Mouse (Mus musculus) stomach, embryonic 14.5 days (tissue): ENCODE measurements at regions not wholly inside any gene's neighbourhood (a gene's known extent, or its start where the extent isn't known, plus 50 kb on each side); places are given as distances from the start of the nearest gene placed in this dataset.

Experiments used
- ATAC-seq: fragments of 200-750 bp; cut with Nextera tagmentation; 2 replicates; pipeline ENCODE4 v1.8.0; 2017; ENCODE audit warnings: low read depth, moderate TSS enrichment; ENCODE audit not compliant: insufficient number of reproducible peaks, insufficient read depth, low FRiP score
- H3K27ac ChIP-seq: fragments of 300-500 bp; sonication (generic); 2 replicates; pipeline ENCODE4 v1.5.1; 2014; ENCODE audit warnings: mild to moderate bottlenecking, low read length, moderate library complexity, mixed read lengths
- H3K27me3 ChIP-seq: fragments of 300-500 bp; sonication (generic); 2 replicates; pipeline ENCODE4 v1.6.1; 2014; ENCODE audit warnings: low read length, control low read depth, mixed read lengths; ENCODE audit not compliant: control insufficient read depth, insufficient read depth
- H3K36me3 ChIP-seq: fragments of 300-500 bp; sonication (generic); 2 replicates; pipeline ENCODE4 v1.6.1; 2014; ENCODE audit warnings: mild to moderate bottlenecking, control low read depth, low read length, moderate library complexity, mixed read lengths; ENCODE audit not compliant: control insufficient read depth, insufficient read depth
- H3K4me1 ChIP-seq: fragments of 300-500 bp; sonication (generic); 2 replicates; pipeline ENCODE4 v1.6.1; 2014; ENCODE audit warnings: low read length, control low read depth, mixed read lengths; ENCODE audit not compliant: control insufficient read depth, insufficient read depth
- H3K4me2 ChIP-seq: fragments of 300-500 bp; sonication (generic); replicated peaks from 2 replicates; pipeline ENCODE4 v1.6.1; 2014; ENCODE audit warnings: low read depth, low read length, control low read depth
- H3K4me3 ChIP-seq: fragments of 300-500 bp; sonication (generic); 2 replicates; pipeline ENCODE4 v1.5.1; 2014; ENCODE audit warnings: low read depth, low read length, control low read depth
- H3K9ac ChIP-seq: fragments of 300-500 bp; sonication (generic); replicated peaks from 2 replicates; pipeline ENCODE4 v1.6.1; 2014; ENCODE audit warnings: low read depth, mild to moderate bottlenecking, control low read depth, low read length, moderate library complexity, mixed read lengths
- H3K9me3 ChIP-seq: fragments of 300-500 bp; sonication (generic); 2 replicates; pipeline ENCODE4 v1.6.1; 2016; ENCODE audit warnings: low read depth, low read length, control low read depth; ENCODE audit not compliant: control insufficient read depth
- WGBS: fragments of 180-500 bp; shearing (Covaris S2); extraction: QIAGEN DNeasy Blood & Tissue Kit; methylation state at CpG from one replicate; pipeline ENCODE4 v1.1.7; 2014; 5-methylcytosine and 5-hydroxymethylcytosine counted together

DNA sequence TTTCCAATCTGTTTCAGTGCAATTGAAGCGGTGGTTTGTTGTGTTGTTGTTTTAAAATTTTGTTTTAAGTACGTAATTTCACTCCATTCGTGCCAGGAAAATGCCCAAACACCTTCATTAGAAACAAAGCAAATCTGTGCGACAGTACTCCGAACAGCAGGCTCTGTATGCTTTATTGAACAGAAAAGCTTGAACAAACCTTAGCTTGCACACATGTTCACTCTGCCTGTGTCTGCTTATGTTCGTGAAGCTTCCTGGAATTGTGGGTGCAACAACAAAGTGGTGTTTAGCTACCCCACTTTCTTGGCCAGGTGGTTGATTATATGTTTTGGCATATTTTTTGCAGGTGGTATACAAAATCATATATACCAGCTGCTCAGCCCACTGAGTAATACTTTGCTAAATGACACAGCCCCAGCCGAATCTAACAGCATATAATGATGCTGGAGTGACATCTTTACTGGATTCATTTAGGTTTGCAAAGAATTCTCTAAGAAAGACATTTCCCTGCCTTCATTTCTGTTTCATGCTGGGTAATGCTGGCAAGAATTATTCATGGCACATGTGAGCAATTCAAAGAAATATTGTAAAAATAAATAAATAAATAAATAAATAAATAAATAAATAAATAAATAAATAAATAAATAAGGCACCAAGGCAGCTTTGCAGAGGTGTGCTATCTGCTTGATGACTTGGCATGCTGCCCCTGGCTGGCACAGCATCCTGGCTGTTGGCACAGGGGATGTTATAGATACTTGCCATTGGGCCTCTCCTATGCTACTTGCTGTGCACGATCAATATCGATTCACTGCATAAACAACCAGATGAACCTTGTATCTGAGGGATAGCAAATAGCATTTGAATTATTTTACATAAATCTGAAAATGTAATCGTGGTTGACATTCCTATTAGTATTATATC lies 679.9 kb downstream of the Dach1 start:
- no peak overlapping the region for H3K27ac ChIP-seq
- ATAC-seq, result no peak
- no peaks in the 10 kb centered on the region for H3K27me3 ChIP-seq
- no peaks in the 10 kb centered on the region for H3K9me3 ChIP-seq
- H3K36me3 ChIP-seq, result no peaks in the 10 kb centered on the region
- H3K4me1 ChIP-seq, result no peaks in the 10 kb centered on the region
- no peak overlapping the region for H3K4me2 ChIP-seq
- no peak overlapping the region for H3K4me3 ChIP-seq
- no peak overlapping the region for H3K9ac ChIP-seq
- 89% methylated on average over 10 of the region's 10 CpGs for WGBS

DNA sequence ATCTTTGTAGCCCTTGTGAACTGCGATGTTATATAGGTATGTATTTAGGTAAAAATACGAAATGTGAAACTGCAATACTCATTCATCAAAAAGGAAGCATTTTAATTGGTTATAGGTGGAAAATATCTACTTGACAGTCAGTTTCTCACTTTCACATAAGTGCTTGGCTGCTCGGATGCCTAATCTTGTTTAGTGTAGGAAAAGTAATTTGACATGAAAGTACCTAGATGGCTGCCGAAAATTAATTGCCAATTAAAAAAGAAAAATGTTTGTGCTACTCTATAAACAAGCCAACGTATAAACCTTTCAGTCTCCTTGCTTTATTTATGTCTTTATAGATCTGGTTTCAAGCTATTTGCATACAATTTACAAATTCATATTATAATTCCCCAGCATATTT lies 691.3 kb downstream of the Dach1 start:
- whole genome bisulfite sequencing, result 52% methylated on average over 5 of the region's 5 CpGs
- no peak overlapping the region for H3K27ac ChIP-seq
- ATAC-seq, result no peak
- H3K27me3 ChIP-seq, result no peaks in the 10 kb centered on the region
- H3K4me3 ChIP-seq, result no peak overlapping the region
- H3K9me3 ChIP-seq, result no peaks in the 10 kb centered on the region
- H3K36me3 ChIP-seq, result no peaks in the 10 kb centered on the region
- H3K9ac ChIP-seq, result no peak overlapping the region
- no peak overlapping the region for H3K4me2 ChIP-seq
- no peaks in the 10 kb centered on the region for H3K4me1 ChIP-seq

DNA sequence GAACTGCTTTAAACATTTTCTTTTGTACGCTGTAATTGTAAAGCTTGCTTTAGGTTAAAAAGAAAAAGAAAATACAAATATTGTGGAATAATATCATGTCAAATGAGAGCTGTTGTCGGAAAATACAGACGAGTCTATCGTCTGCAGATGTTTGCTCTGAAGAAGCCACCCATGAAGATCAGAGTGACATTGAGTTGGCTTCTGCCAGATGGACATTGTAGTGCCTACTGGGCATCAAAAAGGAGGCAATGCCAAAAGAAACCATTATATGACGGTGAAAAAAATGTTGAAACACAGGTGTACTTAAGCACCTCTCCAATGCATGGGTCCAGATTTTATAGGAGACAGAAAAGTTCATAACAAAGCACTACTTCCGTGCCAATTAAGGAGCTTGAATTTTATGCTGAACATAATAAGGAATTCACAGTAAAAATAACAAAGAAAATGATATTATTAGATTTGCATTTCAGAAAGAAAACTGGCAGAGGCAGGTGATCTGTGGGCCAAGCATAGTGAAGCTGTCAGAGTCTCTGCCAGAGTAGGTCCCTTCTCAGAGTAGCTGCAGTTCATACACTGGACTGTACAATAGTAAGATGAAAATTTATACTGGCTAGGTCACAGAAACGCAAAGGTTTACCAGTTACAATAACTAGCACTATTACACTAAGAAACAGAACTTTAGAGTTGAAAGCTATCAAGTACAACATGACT lies 718.9 kb downstream of the Dach1 start:
- Histone ChIP-seq H3K27me3 (no peaks in the 10 kb centered on the region), H3K36me3 (no peaks in the 10 kb centered on the region), H3K4me1 (no peaks in the 10 kb centered on the region), H3K4me3 (no peak overlapping the region), H3K4me2 (no peak overlapping the region), H3K9me3 (no peaks in the 10 kb centered on the region), H3K27ac (no peak overlapping the region), H3K9ac (no peak overlapping the region)
- 81% methylated on average over 7 of the region's 7 CpGs for WGBS
- no peak for ATAC-seq

DNA sequence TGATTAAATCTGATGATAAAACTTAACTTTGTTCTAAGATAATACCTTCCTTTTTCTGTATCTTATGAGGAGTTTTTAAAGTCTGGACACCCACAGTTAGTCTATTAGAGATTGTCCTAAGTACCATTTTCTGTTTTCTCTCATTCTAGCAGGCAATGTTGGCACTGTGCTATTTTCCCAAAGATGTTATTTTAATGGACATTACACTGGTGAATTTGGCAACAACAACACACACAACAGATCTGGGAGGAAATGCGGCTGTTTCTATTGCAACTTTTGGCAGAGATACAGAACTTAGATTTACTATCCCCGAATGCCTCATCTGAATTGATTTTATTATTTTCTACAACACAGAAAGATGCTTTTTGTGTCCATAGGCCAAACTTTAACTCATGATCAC lies 720.9 kb downstream of the Dach1 start:
- H3K9me3 ChIP-seq, result no peaks in the 10 kb centered on the region
- H3K9ac ChIP-seq, result no peak overlapping the region
- 81% methylated on average over 2 of the region's 2 CpGs for WGBS
- no peak overlapping the region for H3K4me2 ChIP-seq
- no peak overlapping the region for H3K4me3 ChIP-seq
- no peak for ATAC-seq
- H3K27ac ChIP-seq, result no peak overlapping the region
- H3K27me3 ChIP-seq, result no peaks in the 10 kb centered on the region
- H3K4me1 ChIP-seq, result no peaks in the 10 kb centered on the region
- no peaks in the 10 kb centered on the region for H3K36me3 ChIP-seq

DNA sequence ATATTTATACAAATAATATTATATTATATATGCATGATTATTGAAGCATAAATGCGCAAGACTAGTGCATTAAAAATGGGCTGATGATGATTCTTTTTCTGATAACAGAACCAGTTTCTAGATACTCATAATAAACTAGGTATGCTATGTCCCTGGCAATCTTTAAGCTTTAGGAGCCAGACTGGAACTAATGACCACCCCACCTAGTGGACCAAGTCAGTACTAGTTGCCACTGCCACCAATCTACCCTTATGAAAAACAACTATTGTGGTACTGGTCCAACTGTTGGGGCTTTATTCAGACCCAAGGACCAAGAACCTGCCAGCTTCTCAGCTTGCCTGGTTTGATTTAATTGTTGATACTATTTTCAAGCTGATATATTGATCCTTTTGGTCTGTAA lies 722.8 kb downstream of the Dach1 start:
- Histone ChIP-seq H3K27ac (no peak overlapping the region), H3K9ac (no peak overlapping the region), H3K9me3 (no peaks in the 10 kb centered on the region), H3K27me3 (no peaks in the 10 kb centered on the region), H3K36me3 (no peaks in the 10 kb centered on the region), H3K4me1 (no peaks in the 10 kb centered on the region), H3K4me2 (no peak overlapping the region), H3K4me3 (no peak overlapping the region)
- no peak for ATAC-seq
- 96% methylated on average over 1 of the region's 1 CpGs for WGBS

DNA sequence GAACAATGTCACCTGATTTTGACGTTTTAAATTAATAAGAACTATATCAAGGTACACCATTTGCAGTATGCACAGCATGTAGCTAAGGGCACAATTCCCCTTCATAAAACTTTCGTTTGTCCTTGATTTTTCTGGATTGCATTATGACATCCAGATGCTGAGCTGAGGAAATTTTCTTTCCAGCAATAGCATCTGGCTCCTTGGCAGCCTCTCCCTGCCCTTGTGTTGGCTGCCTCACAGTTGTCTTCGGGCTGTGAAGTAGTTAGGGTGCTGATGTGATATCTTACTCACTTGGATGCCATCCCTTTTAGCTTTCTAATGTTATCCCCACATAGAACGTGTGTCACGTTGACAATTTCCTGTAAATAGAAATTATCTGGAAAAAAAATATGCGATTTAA lies 729.2 kb downstream of the Dach1 start:
- Histone ChIP-seq H3K4me1 (no peaks in the 10 kb centered on the region), H3K4me2 (no peak overlapping the region), H3K9ac (no peak overlapping the region), H3K36me3 (no peaks in the 10 kb centered on the region), H3K9me3 (no peaks in the 10 kb centered on the region), H3K27ac (no peak overlapping the region), H3K4me3 (no peak overlapping the region), H3K27me3 (no peaks in the 10 kb centered on the region)
- WGBS, result 74% methylated on average over 6 of the region's 6 CpGs
- ATAC-seq, result no peak

DNA sequence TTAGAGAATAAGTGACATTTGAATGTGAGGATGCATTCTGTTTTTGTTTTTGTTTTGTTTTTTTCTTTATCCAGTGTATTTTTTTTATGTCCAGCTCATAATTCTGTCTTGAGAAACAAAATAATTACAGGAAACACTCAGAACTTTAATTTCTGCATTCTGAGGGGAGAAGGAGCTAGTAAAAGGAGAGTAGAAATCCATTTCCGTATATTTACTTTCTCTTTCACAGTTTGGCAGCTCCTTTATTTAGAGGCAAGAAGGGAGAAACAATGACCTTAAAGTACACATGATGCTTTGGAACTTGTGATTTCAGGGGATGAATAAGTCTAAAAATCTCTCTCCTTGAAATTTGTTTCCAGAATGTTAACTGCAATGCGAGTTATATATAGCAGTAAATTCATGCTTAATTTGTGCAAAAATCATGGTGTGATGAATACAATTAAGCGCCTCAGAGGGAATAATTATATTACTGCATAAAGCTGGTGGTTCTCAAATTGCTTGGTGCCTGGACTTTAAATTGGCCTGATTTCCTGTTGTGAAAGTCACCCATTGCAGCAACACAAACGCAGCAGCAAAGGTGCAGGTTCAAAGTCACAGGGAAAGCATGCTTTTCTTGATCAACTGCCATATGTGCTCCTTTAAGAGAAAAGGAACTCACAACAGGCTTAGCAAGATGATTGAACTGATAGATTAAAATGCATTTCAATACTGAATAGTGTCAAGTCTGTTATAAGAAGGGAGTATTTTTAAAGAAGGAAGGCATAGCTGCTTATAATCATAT lies 733.9 kb downstream of the Dach1 start:
- Histone ChIP-seq H3K9me3 (no peaks in the 10 kb centered on the region), H3K9ac (no peak overlapping the region), H3K4me2 (no peak overlapping the region), H3K4me1 (no peaks in the 10 kb centered on the region), H3K27me3 (no peaks in the 10 kb centered on the region), H3K27ac (no peak overlapping the region), H3K4me3 (no peak overlapping the region), H3K36me3 (no peaks in the 10 kb centered on the region)
- 74% methylated on average over 4 of the region's 4 CpGs for WGBS
- no peak for ATAC-seq

DNA sequence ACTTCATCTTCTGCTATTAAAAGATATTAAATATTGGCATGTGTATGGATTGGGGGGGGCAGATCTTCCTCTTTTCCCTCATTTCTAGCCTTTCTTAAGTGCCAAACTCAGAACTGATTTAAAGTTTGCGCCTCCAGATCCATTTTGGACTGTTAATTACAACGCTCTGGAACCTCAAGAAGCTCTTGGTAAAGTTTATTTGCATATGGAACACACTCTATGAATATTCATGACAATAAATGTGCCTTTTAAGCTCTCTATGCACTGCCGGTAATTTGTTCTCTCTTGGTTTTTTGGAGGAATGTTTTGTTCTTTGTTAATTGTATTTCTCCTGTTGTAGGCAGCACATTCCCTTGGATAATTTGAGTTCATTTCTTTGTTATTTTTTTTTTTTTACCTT lies 738.3 kb downstream of the Dach1 start:
- H3K4me2 ChIP-seq, result no peak overlapping the region
- no peak for ATAC-seq
- no peaks in the 10 kb centered on the region for H3K4me1 ChIP-seq
- 93% methylated on average over 3 of the region's 3 CpGs for WGBS
- H3K4me3 ChIP-seq, result no peak overlapping the region
- H3K36me3 ChIP-seq, result no peaks in the 10 kb centered on the region
- no peak overlapping the region for H3K27ac ChIP-seq
- no peak overlapping the region for H3K9ac ChIP-seq
- H3K27me3 ChIP-seq, result no peaks in the 10 kb centered on the region
- H3K9me3 ChIP-seq, result no peaks in the 10 kb centered on the region
